Mouse (Mus musculus): ENCODE results near the gene Ltbp1. TPM values are rescaled to one million over a fixed set of nuclear protein-coding genes. Genes with fewer than 3 reads are reported as not detected.

Gene Ltbp1
- polyA plus RNA-seq, 1 experiment from 2014 or later, result 30.2 TPM

DNA sequence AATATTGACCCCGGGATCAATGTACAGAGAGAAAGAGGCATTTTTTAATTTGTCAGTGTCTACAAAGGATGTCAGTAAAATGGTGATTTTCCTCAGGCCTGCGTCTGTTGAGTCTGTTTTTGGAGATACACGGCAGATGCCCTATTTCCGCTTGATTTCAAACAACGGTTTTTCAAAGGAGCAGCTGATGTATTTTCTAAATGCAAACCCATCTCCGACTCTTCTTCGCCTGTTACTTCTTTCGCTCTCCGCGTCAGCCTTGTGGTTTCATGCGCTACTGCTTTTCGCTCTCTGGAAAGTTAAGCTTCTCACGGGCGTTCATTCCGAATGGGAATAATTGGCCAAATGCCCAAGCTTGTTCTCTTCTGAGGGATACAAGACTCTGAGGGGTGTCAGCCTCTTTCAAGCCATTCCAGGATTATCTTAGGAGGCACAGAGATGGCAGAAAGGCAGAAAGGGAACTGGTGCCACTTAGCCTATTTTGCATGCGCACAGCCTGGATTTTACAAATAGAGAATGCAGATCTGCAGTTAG lies 36.6 kb upstream of the Ltbp1 start:
- DNase-seq (ENCODE audit: low spot score) (no peak), ATAC-seq (replicated peaks; ENCODE audit: low FRiP score, low read depth) (no peak)
- Histone ChIP-seq H3K27me3 (ENCODE audit: insufficient read depth, low read length) (no peaks in the 10 kb centered on the region), H3K4me3 (replicated peaks; ENCODE audit: low read depth, low read length) (no peak overlapping the region), H3K9me3 (replicated peaks; ENCODE audit: low read length) (no peaks in the 10 kb centered on the region), H3K4me2 (ENCODE audit: low read length) (no peak overlapping the region), H3K36me3 (ENCODE audit: insufficient read depth, low read length) (no peaks in the 10 kb centered on the region), H3K9ac (ENCODE audit: low read depth, low read length) (no peak overlapping the region), H3K27ac (no peak overlapping the region), H3K4me1 (replicated peaks; ENCODE audit: insufficient read depth, low read length) (no peaks in the 10 kb centered on the region)
- 79% methylated on average over 16 of the region's 16 CpGs for WGBS
- TF ChIP-seq CTCF (IDR thresholded peaks at IDR 0.05; ENCODE audit: low read depth), result no peak

DNA sequence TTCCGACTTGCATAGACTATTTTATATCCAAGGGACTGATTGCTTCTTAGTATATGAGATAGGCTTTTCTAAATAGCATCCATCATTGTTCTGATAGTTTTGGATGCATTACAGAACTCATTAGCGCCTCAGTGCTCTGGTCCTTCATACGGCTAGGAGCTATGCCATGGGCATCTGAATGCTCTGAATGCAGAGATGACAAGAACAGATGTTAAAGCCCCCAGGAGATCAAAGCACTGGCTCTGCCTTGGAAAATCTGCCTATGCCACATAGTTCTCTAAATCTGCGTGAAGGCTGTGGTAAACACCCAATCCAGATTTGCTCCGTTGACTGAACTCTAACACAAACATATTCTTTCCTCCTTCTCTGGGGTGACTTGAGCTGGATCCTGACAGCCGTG lies 30.2 kb upstream of the Ltbp1 start:
- Histone ChIP-seq H3K4me2 (ENCODE audit: low read length) (no peak overlapping the region), H3K27ac (no peak overlapping the region), H3K4me3 (replicated peaks; ENCODE audit: low read depth, low read length) (no peak overlapping the region), H3K4me1 (replicated peaks; ENCODE audit: insufficient read depth, low read length) (no peaks in the 10 kb centered on the region), H3K36me3 (ENCODE audit: insufficient read depth, low read length) (no peaks in the 10 kb centered on the region), H3K9me3 (replicated peaks; ENCODE audit: low read length) (no peaks in the 10 kb centered on the region), H3K27me3 (ENCODE audit: insufficient read depth, low read length) (no peaks in the 10 kb centered on the region), H3K9ac (ENCODE audit: low read depth, low read length) (no peak overlapping the region)
- ATAC-seq (replicated peaks; ENCODE audit: low FRiP score, low read depth), result no peak
- 71% methylated on average over 6 of the region's 6 CpGs for WGBS
- DNase-seq (ENCODE audit: low spot score), result no peak
- TF ChIP-seq CTCF (IDR thresholded peaks at IDR 0.05; ENCODE audit: low read depth), result no peak

DNA sequence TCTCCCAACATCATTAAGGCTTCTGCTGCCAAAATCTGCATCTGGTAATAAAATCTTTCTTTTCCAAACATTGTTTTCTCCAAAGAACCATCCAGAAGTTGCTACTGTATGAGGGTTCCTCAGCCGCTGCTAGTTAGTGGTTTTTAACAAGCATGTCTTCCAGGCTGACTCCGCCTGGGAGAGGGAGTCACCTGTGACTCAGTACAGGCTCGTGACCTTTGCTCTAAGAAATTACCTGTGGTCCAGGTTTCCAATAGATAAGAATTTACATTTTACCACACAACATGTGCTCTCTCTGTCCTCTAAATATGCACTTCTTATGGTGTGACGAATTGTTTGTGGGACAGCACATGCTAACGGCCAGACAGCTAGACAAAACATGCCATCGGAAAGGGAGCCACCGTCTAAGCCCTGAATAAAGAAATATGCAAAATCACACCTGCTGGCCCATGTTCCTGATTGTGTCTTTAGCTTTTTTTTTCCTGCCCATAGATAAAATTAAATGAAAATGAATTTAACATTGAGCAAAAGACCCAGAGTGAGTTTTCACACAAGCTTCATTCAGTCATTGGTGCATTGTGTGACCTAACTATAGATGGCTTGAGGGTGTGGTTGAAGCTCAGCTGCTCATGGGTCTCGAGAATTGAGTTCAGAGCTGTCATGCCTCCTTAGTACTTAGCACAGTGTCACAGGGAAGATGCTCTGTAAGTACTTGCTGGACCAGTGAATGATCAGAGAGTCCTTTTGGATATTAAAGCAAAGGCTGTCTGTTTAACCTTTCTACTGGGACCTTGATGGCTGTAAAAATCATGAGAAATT lies 29.0 kb upstream of the Ltbp1 start:
- ATAC-seq (replicated peaks; ENCODE audit: low FRiP score, low read depth), result no peak
- Histone ChIP-seq H3K4me1 (replicated peaks; ENCODE audit: insufficient read depth, low read length) (no peaks in the 10 kb centered on the region), H3K9ac (ENCODE audit: low read depth, low read length) (no peak overlapping the region), H3K4me2 (ENCODE audit: low read length) (no peak overlapping the region), H3K27ac (no peak overlapping the region), H3K4me3 (replicated peaks; ENCODE audit: low read depth, low read length) (no peak overlapping the region), H3K27me3 (ENCODE audit: insufficient read depth, low read length) (no peaks in the 10 kb centered on the region), H3K9me3 (replicated peaks; ENCODE audit: low read length) (no peaks in the 10 kb centered on the region), H3K36me3 (ENCODE audit: insufficient read depth, low read length) (no peaks in the 10 kb centered on the region)
- DNase-seq (ENCODE audit: low spot score), result no peak
- no peak for TF ChIP-seq CTCF (IDR thresholded peaks at IDR 0.05; ENCODE audit: low read depth)
- WGBS, result 70% methylated on average over 8 of the region's 8 CpGs

DNA sequence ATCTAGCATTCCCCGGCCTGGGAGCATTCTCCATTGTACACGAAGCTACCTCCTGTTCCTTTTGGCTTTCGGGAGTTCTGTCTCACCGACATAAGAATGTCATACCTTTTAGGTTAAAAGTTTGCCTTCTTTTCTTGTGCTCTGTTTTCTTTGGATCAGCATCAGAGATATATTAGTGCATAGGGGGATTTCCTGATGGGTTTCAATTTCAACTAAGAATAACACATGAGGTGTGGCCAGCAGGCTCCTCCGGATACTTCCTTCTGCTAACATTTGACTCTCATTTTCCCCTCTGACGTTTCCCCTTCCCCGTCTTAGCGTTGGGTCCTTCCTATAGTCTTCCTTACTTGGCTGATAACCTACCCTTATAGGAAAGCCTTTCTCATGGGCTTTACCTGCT lies 25.6 kb upstream of the Ltbp1 start:
- Histone ChIP-seq H3K9me3 (replicated peaks; ENCODE audit: low read length) (no peaks in the 10 kb centered on the region), H3K4me2 (ENCODE audit: low read length) (no peak overlapping the region), H3K27me3 (ENCODE audit: insufficient read depth, low read length) (no peaks in the 10 kb centered on the region), H3K4me3 (replicated peaks; ENCODE audit: low read depth, low read length) (no peak overlapping the region), H3K4me1 (replicated peaks; ENCODE audit: insufficient read depth, low read length) (no peaks in the 10 kb centered on the region), H3K27ac (no peak overlapping the region), H3K9ac (ENCODE audit: low read depth, low read length) (no peak overlapping the region), H3K36me3 (ENCODE audit: insufficient read depth, low read length) (no peaks in the 10 kb centered on the region)
- no peak for TF ChIP-seq CTCF (IDR thresholded peaks at IDR 0.05; ENCODE audit: low read depth)
- 38% methylated on average over 8 of the region's 8 CpGs for WGBS
- DNase-seq (ENCODE audit: low spot score), result no peak
- ATAC-seq (replicated peaks; ENCODE audit: low FRiP score, low read depth), result no peak

DNA sequence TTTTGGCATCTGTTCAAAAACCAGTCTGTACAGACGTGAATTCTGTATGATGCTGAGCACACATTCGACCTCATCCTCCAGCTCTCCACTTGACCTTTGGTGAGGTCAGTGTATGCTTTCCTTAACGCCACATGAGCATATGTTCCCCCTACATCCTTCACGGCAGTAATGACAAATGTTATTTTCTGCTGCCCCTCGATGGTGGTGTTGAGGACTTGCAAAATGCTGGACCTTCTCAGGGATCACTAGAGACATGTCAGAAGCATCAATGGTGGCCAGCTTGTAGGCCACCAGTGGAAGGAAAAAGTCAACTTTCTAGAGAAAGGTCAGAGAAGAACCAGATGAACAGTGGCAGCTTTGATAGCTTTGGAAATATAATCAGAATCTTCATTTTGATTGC lies 23.7 kb upstream of the Ltbp1 start:
- Histone ChIP-seq H3K27ac (no peak overlapping the region), H3K4me3 (replicated peaks; ENCODE audit: low read depth, low read length) (no peak overlapping the region), H3K4me2 (ENCODE audit: low read length) (no peak overlapping the region), H3K9ac (ENCODE audit: low read depth, low read length) (no peak overlapping the region), H3K36me3 (ENCODE audit: insufficient read depth, low read length) (no peaks in the 10 kb centered on the region), H3K9me3 (replicated peaks; ENCODE audit: low read length) (no peaks in the 10 kb centered on the region), H3K27me3 (ENCODE audit: insufficient read depth, low read length) (no peaks in the 10 kb centered on the region), H3K4me1 (replicated peaks; ENCODE audit: insufficient read depth, low read length) (no peaks in the 10 kb centered on the region)
- no peak for DNase-seq (ENCODE audit: low spot score)
- ATAC-seq (replicated peaks; ENCODE audit: low FRiP score, low read depth), result no peak
- TF ChIP-seq CTCF (IDR thresholded peaks at IDR 0.05; ENCODE audit: low read depth), result no peak
- WGBS, result 67% methylated on average over 5 of the region's 5 CpGs

DNA sequence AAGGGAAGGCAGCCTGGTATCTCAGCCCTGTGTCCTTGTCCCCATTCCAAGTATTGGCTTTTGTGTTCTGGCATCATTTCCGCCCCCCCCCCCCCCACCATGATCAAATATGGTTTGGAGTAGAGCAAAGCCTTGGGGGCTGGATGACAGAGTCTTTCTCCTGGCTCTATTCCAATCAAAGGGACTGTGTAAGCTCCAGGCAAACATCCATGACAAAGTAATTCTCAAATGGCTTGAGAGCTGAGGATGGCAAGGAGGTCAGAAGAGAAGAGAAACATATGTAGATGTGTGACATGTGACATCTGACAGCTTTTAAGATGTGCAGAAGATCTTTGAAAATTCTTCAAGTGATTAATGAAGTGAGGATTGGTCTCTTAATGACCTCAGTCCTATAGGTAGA lies 22.5 kb upstream of the Ltbp1 start:
- DNase-seq (ENCODE audit: low spot score) (no peak), ATAC-seq (replicated peaks; ENCODE audit: low FRiP score, low read depth) (no peak)
- Histone ChIP-seq H3K4me2 (ENCODE audit: low read length) (no peak overlapping the region), H3K27me3 (ENCODE audit: insufficient read depth, low read length) (no peaks in the 10 kb centered on the region), H3K27ac (no peak overlapping the region), H3K4me1 (replicated peaks; ENCODE audit: insufficient read depth, low read length) (no peaks in the 10 kb centered on the region), H3K9ac (ENCODE audit: low read depth, low read length) (no peak overlapping the region), H3K9me3 (replicated peaks; ENCODE audit: low read length) (no peaks in the 10 kb centered on the region), H3K36me3 (ENCODE audit: insufficient read depth, low read length) (no peaks in the 10 kb centered on the region), H3K4me3 (replicated peaks; ENCODE audit: low read depth, low read length) (no peak overlapping the region)
- no peak for TF ChIP-seq CTCF (IDR thresholded peaks at IDR 0.05; ENCODE audit: low read depth)
- WGBS, result 79% methylated on average over 1 of the region's 1 CpGs
